Mouse (Mus musculus) adrenal gland, postnatal 25 days (tissue): ENCODE results near the gene Fntb. TPM values are rescaled to one million over a fixed set of nuclear protein-coding genes. Genes with fewer than 3 reads are reported as not detected.

Experiments used
- DNase-seq: peaks from one replicate; pipeline ENCODE4 v3.0.0; 2021; ENCODE audit warnings: mixed read lengths
- total RNA-seq: library from RNA; stranded (reverse); gene quantifications from 2 replicates; pipeline ENCODE4 v1.2.3, GENCODE M21; 2021

Fntb gene
- total RNA-seq, 1 experiment from 2014 or later, result 15.0 TPM

DNA sequence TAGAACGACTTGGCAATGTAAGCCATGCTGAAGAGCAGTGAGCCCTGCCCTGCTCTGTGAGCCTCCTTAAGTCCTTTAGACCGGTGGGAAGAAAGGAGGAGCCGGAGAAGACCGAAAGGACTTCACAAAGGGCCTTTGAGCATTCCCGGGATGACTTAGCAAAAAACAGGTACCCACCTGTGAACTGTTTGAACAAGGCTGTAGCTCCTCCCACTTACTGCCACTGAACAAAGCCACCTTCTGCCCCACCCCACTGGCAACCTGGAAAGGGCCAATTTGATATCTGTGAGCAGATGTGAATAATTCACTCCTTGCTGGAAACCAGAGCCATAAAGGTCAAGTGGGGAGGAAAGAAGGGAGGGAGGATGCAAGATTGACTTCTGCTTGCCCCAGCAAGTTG is 30.0 kb downstream of the Fntb start, which contains the start of gene Gpx2:
Gpx2 (minus strand) TSS at position 205 of the 400 bp plus-strand sequence.
- DNase-seq, result no peak

DNA sequence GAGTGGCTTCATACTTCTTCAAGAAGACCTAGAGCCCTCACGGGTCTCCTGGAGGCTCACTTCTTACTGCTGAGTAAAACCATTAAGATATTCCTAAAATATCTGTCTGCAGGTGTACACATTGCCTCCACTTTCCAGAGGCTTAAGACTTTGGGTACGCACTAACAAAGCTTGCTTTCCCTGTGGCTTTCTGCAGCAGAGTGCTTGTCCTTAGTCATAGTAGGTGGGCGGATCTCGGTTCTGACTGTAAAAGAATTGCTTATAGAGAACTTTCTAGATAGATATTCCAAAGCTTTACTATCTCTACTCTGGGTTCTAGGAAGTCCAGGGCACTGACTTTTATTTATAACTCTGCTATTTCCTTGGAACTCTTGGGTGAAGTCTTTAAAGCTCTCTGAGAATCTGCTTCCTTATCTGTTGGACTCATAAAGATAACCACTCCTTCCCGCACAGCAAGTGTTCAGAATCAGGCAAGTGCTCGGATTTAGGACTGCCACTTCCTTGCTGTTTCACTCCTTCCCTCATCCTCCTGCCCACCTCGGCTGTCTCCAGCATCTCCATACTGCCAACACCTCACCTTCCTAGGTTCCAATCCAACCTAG is 31.6 kb downstream of the Fntb start:
- DNase-seq, result no peak

DNA sequence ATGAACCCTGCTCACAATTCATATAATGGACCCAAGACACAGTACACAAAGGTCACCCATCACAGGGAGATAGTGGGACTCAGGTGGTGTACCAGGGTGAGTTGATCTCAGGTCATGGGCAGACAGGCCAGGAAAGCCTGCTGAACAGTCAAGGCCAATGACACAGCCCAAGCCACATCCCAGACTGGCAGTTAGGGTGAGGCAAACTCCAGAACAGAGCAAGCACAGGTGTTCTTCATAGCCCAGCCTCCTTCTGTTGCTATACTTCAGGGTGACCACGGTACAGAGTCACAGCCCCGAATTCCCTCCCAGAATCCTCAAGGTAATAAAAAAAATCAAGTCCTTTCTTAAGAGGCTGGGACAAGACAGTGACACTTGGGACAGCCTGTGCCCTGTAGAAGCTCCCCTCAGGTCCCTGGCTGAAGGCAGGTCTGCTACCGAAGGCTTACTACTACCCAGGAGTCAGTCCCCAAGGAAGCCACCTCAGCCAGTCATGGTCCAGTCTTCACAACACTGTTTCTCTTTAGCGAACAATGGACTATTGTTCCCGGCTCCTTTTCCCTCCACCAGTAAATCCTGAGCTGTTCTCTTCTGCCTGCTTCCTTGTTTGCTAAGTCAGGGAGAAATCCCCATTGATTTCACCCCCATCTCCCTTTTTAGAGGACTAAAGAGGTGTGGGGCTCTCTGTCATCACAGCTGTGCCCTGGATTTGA is 32.8 kb downstream of the Fntb start:
- DNase-seq, result no peak

GRCm38 (mm10) chr12:76803028-76803427 is 37.6 kb downstream of the Fntb start:
- DNase-seq, result no peak

GRCm38 (mm10) chr12:76803700-76804252 is 38.4 kb downstream of the Fntb start:
- DNase-seq, result peak; percentile 48

- peak; percentile 58 for DNase-seq
Measured at GRCm38 (mm10) chr12:76805056-76805811, 39.8 kb downstream of the Fntb start.

DNA sequence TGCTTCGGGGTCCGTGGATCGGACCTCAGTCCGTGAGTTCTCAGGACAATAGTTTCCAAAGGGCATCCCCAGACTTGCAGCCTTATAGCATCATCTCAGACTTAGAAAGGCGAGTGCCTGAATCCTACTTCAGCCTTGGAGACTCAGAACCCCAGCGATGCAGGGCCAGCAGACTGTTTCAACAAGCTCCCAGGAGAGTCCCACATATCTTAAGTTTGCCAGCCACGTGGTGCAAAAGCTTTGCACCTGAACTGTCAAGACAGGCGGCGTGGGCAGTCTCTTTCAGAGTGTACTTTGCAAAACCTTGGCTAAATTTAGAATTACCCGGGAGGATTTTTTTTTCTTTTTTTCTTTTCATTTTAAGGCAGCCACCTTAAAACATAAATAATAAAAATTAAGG is 42.4 kb downstream of the Fntb start:
- no peak for DNase-seq

GRCm38 (mm10) chr12:76810491-76810890 is 45.1 kb downstream of the Fntb start:
- no peak for DNase-seq

DNA sequence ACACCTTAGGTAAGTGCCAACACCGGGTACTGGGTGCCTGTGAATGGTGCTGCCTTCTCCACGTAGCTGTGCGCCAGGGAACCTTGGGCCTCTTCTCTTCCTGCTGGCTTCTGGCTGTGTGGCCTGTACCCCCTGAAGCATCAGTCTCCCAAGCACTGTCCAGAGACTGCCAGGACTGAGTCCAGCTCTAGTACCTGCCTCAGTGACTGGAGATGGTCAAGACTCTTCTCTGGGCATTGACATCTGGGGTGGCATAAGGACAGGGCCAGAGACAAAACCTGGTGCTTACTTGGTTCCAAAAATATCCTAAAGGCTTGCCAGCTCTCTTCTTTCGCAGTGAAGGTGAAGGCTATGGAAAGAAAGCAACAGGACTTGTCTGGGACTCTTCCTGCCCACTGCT is 45.6 kb downstream of the Fntb start:
- no peak for DNase-seq

DNA sequence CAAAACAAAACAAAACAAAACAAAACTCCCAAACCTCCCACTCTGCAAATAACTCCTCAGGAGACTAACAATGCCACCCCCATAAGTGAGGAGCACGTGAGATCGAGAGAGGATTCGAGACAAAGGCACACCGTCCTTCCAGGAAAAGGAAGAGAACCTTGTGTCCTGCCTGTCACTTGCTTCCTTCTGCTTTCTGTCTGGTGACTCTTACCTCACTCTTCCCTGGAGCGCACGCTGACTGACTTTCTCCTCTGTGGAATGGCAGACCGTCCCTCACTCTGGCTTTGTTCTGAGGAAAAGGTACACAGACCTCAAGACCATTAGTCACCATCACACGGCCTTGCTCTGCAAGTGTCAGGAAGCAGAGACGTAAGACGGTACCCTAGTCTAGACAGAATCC is 48.2 kb downstream of the Fntb start:
- no peak for DNase-seq

DNA sequence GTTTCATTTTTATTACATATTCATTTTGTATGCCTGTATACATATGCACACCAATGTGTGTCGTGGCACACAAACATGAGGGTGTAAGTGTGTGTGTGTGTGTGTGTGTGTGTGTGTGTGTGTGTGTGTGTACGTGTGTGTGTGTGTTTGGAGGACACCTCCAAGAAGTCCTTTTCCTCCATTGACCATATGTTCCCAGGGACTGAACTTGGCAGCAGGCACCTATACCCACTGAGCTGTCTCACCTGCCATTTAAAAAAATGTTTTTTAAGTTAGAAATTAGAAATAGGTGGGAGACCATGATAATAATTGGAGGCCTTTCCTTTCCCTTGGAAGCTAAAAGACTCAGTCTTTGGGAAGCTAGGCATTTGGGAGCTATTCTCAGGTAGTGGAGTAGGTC is 48.7 kb downstream of the Fntb start:
- no peak for DNase-seq

GRCm38 (mm10) chr12:76816720-76817119 is 51.3 kb downstream of the Fntb start:
- DNase-seq, result no peak

- no peak for DNase-seq
Measured at GRCm38 (mm10) chr12:76817176-76817575, 51.8 kb downstream of the Fntb start.

DNA sequence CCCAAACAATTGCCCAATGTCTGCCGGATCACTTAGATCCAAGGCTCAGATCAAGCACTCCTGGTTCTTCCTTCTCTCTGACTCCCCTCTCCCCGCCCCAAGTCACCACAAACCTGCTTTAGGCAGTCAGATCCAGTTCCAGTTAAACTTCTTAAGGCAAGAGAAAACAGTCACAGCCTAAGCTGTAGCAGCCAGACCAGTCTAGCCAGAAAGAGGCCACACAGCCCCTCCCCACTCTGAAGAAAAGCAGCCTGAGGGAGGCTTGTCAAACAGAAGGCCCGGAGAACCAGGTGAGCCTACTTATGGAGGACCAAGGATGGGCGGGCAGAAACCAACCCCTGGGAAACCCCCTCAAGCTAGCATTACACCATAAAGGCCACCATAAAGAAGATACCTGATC is 52.7 kb downstream of the Fntb start:
- no peak for DNase-seq

DNA sequence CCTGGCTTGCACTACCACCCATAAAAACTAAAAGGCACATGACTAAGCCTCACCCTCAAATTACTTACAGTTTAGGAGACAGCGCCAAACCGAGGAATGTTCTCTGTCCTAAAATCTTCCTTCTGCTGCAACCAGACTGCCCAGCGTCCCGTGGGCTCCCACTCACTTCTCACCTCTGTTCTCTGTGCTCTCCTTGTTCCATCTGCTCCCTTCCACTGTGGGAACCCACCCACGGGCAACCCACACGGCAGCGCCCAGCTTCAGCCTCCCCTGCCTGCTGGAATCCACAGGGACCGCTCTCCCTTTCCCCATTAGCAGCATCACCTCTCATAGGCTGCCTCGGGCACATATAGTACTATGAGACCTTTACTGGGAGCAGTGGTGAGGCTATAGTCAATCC is 53.5 kb downstream of the Fntb start:
- DNase-seq, result no peak

DNA sequence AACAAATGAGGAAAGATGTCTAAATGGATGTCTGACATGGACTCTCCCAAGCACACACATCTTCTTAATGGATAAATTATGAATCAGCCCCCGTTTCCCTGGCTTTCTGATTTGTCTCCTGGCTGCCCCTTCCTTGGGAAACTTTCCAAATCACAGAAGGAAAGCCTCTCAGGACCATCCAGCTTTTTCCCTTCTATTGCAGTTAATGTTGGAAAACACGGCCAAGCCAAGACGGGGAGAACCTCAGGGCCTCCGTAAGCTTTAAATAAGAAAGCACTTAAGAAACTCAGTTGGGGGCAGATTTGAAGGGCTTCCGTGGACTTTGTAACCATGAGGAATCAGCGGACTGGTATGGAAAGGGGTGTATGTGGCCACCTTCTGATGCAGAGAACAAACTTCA is 54.4 kb downstream of the Fntb start:
- no peak for DNase-seq

DNA sequence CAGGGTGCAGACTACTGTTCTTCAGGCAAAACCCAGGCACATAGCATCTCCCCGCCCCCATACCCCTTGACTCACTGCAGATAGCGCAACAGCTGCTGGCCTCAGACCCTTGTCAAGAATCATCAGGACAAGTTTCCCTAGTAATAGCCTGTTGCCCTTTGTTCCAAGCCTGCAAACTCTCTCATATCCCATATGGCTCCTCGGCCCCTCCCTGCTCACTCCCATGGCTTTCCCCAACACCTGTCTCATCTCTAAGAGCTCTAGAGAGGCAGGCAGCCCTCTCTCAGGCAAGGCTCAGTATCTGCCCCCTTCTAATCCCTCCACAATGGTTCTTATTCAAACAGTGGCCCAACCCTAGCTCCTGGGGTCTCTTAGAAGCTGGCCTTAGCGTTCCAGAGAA is 55.2 kb downstream of the Fntb start:
- DNase-seq, result no peak

DNA sequence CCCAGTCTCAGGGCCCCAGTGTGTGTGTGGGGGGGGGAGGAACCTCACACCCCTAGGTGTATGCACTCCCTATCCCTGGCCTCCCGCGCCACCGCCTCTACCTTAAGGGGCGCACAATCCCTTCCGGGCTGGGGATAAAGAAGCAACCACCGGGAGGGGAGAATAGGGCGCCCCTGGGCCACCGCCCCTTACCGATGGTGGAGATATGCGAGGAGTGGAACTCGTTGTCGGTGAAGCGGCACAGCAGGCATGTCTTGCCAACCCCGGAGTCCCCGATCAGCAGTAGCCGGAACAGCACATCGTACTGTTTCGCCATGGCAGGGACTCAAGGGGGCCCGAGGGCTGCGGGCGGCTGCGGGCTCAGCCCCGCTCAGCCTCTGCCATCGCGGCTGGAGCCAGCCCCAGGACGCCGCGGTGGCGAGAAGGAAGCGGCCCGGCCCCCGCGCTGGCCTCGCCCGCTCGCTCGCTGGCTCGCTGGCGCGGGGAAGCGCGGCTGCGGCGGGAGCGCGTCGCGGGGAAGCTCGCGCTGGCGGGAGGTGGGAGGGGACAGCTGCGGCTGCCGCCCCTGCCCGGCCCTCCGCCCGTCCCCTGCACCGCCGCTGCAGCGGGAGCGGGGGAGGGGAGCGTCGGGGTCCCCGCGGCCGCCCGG is 56.7 kb downstream of the Fntb start:
- DNase-seq, result peak; percentile 48

- no peak for DNase-seq
Measured at GRCm38 (mm10) chr12:76822651-76823041, 57.3 kb downstream of the Fntb start, which contains the start of gene Rab15. TSS of gene Rab15 (minus strand) at chr12:76822908.

- no peak for DNase-seq
Measured at GRCm38 (mm10) chr12:76825283-76825682, 59.9 kb downstream of the Fntb start.

DNA sequence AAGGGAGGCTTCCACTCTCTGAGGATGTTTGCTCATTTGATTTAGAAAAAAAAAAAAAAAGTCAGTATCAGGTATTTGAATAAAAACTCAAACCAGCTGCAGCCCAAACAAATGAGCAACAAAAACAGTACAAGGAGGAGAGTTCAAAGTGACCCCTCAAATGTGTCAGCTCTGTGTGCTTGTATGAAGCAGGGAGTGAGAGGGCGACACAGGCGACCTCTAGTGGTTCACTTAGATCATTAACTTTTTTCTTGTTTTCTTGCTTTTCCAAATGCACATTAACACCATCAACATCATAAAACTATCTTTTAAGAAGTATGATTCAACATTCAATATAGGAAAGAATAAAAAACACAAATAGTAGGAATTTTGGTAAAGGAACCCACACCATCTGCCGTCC is 67.3 kb downstream of the Fntb start:
- DNase-seq, result no peak

GRCm38 (mm10) chr12:76837101-76837843 is 71.9 kb downstream of the Fntb start:
- peak; percentile 98 for DNase-seq
